Mouse (Mus musculus) limb, embryonic 13.5 days (tissue): Measurements from ENCODE around the gene Klk1b9. TPM values are rescaled to one million over a fixed set of nuclear protein-coding genes. Genes with fewer than 3 reads are reported as not detected.
"Not testable (repeated sequence)": the region's sequence is repeated elsewhere in the genome, so short reads cannot be mapped to it uniquely, and the experiment has no call there.

Source experiments
- ATAC-seq: fragments of 200-750 bp; cut with Nextera tagmentation; 2 replicates; pipeline ENCODE4 v1.8.0; 2017; ENCODE audit warnings: low read depth, moderate number of reproducible peaks, moderate TSS enrichment; ENCODE audit not compliant: low FRiP score
- H3K27ac ChIP-seq: fragments of 300-500 bp; sonication (generic); 2 replicates; pipeline ENCODE4 v1.5.1; 2015; ENCODE audit warnings: inconsistent platforms, mild to moderate bottlenecking, moderate library complexity
- H3K27me3 ChIP-seq: fragments of 300-500 bp; sonication (generic); 2 replicates; pipeline ENCODE4 v1.6.1; 2015; ENCODE audit warnings: mild to moderate bottlenecking, inconsistent platforms
- H3K36me3 ChIP-seq: fragments of 300-500 bp; sonication (generic); 2 replicates; pipeline ENCODE4 v1.6.1; 2015; ENCODE audit warnings: inconsistent platforms, mild to moderate bottlenecking, moderate library complexity
- H3K4me1 ChIP-seq: fragments of 300-500 bp; sonication (generic); 2 replicates; pipeline ENCODE4 v1.6.1; 2015; ENCODE audit warnings: inconsistent platforms
- H3K4me2 ChIP-seq: fragments of 300-500 bp; sonication (generic); replicated peaks from 2 replicates; pipeline ENCODE4 v1.6.1; 2015; ENCODE audit warnings: inconsistent platforms, mild to moderate bottlenecking, moderate library complexity
- H3K4me3 ChIP-seq: fragments of 300-500 bp; sonication (generic); 2 replicates; pipeline ENCODE4 v1.5.1; 2015; ENCODE audit warnings: moderate library complexity, mild to moderate bottlenecking, inconsistent platforms
- H3K9ac ChIP-seq: fragments of 300-500 bp; sonication (generic); 2 replicates; pipeline ENCODE4 v1.6.1; 2015; ENCODE audit warnings: mild to moderate bottlenecking, inconsistent platforms
- H3K9me3 ChIP-seq: fragments of 300-500 bp; sonication (generic); 2 replicates; pipeline ENCODE4 v1.6.1; 2016; ENCODE audit warnings: inconsistent platforms
- WGBS: fragments of 180-500 bp; shearing (Covaris S2); methylation state at CpG from one replicate; pipeline ENCODE4 v1.1.7; 2015; 5-methylcytosine and 5-hydroxymethylcytosine counted together
- polyA plus RNA-seq: library from polyadenylated mRNA; unstranded; fragments of >200 nt; fragmentation: Nextera tagmentation; extraction: Ambion mirVana; gene quantifications from 2 replicates; pipeline ENCODE4 v1.2.1, GENCODE M21; 2015

The Klk1b9 gene
- polyA plus RNA-seq, 1 experiment from 2014 or later: not detected

DNA sequence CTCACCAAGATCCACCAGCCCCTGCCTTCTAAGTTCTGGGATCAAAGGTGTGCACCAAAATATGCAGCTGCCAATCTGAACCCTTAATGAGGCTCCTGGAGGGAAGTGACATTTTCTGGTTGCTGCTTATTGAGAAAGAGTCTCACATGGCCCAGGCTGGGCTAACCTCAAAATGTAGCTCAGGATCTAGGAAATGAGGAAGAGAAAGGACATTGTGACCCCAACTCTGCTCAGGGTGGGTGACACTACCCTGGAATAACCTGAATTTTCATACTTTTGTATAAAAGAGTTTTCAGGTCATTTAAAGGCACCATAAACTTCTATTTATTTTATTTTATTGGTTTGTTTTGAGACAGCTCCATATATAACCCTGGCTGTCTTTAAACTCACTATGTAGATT is 9.8 kb downstream of the Klk1b9 start:
- H3K27ac ChIP-seq: no peak overlapping the region
- H3K4me3 ChIP-seq: no peak overlapping the region
- no peaks in the 10 kb centered on the region for H3K9me3 ChIP-seq
- H3K9ac ChIP-seq: no peak overlapping the region
- no peaks in the 10 kb centered on the region for H3K27me3 ChIP-seq
- no peak overlapping the region for H3K4me2 ChIP-seq
- no peaks in the 10 kb centered on the region for H3K36me3 ChIP-seq
- no peaks in the 10 kb centered on the region for H3K4me1 ChIP-seq
- ATAC-seq: no peak

DNA sequence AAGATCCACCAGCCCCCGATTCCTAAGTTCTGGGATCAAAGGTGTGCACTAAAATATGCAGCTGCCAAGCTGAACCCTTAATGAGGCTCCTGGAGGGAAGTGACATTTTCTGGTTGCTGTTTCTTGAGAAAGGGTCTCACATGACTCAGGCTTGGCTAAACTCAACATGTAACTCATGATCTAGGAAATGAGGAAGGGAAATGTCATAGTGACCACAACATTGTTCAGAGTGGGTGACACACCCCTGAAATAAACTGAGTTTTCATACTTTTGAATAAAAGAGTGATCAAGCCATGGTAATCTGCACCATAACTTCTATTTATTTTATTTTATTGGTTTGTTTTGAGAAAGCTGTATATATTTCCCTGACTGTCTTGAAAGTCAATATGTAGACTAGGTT is 19.0 kb downstream of the Klk1b9 start:
- H3K36me3 ChIP-seq, ATAC-seq, H3K4me3 ChIP-seq, H3K9me3 ChIP-seq, H3K9ac ChIP-seq, H3K27me3 ChIP-seq, H3K27ac ChIP-seq, H3K4me1 ChIP-seq, H3K4me2 ChIP-seq: not testable (repeated sequence)
- WGBS: 43% methylated on average over 1 of the region's 1 CpGs

DNA sequence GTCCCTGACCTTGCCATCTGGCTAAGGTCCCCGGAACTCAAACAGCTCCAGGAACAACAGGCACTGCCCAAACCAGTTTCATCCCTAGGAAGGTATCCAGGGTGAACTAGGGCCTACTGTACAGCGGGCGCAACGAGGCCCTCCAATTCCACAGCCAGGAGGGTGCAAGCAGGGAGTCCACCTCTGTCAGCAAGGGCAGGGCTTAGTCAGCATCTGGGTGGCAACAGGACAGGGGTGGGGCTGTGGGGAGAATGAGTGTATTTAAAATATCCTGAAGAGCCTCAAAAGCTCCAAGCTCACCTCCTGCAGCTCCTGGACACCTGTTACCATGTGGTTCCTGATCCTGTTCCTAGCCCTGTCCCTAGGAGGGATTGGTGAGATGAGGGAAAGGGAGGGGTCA is 19.7 kb downstream of the Klk1b9 start, which contains the start of gene Klk1b11:
TSS of gene Klk1b11 (plus strand) at position 301 of the 400 bp plus-strand sequence.
- H3K4me1 ChIP-seq, H3K9me3 ChIP-seq, H3K36me3 ChIP-seq, ATAC-seq, H3K4me3 ChIP-seq, H3K27me3 ChIP-seq, H3K27ac ChIP-seq, H3K9ac ChIP-seq, H3K4me2 ChIP-seq: not testable (repeated sequence)
- WGBS: 86% methylated on average over 4 of the region's 4 CpGs

- no peaks in the 10 kb centered on the region for H3K36me3 ChIP-seq
- H3K27me3 ChIP-seq: no peaks in the 10 kb centered on the region
- H3K4me3 ChIP-seq: no peak overlapping the region
- H3K4me2 ChIP-seq: no peak overlapping the region
- H3K4me1 ChIP-seq: no peaks in the 10 kb centered on the region
- H3K27ac ChIP-seq: no peak overlapping the region
- no peak overlapping the region for H3K9ac ChIP-seq
- no peak for ATAC-seq
- H3K9me3 ChIP-seq: no peaks in the 10 kb centered on the region
These were observed 29.0 kb downstream of the Klk1b9 start for GRCm38 (mm10) chr7:44004847-44005246.

DNA sequence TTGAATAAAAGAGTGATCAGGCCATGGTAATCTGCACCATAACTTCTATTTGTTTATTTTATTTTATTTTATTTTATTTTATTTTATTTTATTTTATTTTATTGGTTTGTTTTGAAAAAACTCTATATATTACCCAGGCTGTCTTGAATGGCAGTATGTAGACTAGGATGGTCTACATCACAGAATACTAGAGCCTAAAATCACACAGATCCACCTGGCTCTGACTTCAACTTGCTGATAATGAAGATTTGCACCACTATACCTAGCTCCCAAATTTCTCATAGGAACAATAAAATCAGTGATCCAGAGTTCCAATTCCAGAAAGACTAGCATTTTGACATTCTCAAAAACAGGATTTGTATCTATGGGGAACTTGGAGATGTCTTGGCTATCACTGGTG is 36.0 kb downstream of the Klk1b9 start, which contains the start of gene Klk1b26:
TSS of gene Klk1b26 (plus strand) at position 301 of the 400 bp plus-strand sequence.
- not testable (repeated sequence) for H3K27ac ChIP-seq, H3K9me3 ChIP-seq, H3K4me2 ChIP-seq, ATAC-seq, H3K4me1 ChIP-seq, H3K36me3 ChIP-seq, H3K27me3 ChIP-seq, H3K4me3 ChIP-seq, H3K9ac ChIP-seq

GRCm38 (mm10) chr7:44014666-44015065 is 38.8 kb downstream of the Klk1b9 start:
- not testable (repeated sequence) for H3K27me3 ChIP-seq, H3K36me3 ChIP-seq, H3K27ac ChIP-seq, ATAC-seq, H3K4me2 ChIP-seq, H3K4me3 ChIP-seq, H3K9me3 ChIP-seq, H3K9ac ChIP-seq, H3K4me1 ChIP-seq
- WGBS: 87% methylated on average over 6 of the region's 6 CpGs

GRCm38 (mm10) chr7:44015071-44015470 is 39.2 kb downstream of the Klk1b9 start:
- no peak overlapping the region for H3K4me2 ChIP-seq
- no peaks in the 10 kb centered on the region for H3K36me3 ChIP-seq
- no peak for ATAC-seq
- H3K9ac ChIP-seq: no peak overlapping the region
- H3K4me1 ChIP-seq: no peaks in the 10 kb centered on the region
- no peak overlapping the region for H3K27ac ChIP-seq
- H3K27me3 ChIP-seq: no peaks in the 10 kb centered on the region
- WGBS: 84% methylated on average over 5 of the region's 5 CpGs
- H3K9me3 ChIP-seq: no peaks in the 10 kb centered on the region
- no peak overlapping the region for H3K4me3 ChIP-seq

Other genes starting within 250 kb of the Klk1b9 start
- not detected in 2 replicates for gene Klk12, start 207.2 kb upstream of the Klk1b9 start, polyA plus RNA-seq
- gene Klk11, start 201.5 kb upstream of the Klk1b9 start, polyA plus RNA-seq: 0.27 and 0.70 TPM in 2 replicates
- 2.0 and 2.1 TPM in 2 replicates for gene Klk10, start 195.0 kb upstream of the Klk1b9 start, polyA plus RNA-seq
- gene Klk9, start 184.2 kb upstream of the Klk1b9 start, polyA plus RNA-seq: 0.38 and 0.55 TPM in 2 replicates
- 16.8 and 19.0 TPM in 2 replicates for gene Klk8, start 178.5 kb upstream of the Klk1b9 start, polyA plus RNA-seq
- not detected in 2 replicates for gene Klk7, start 164.8 kb upstream of the Klk1b9 start, polyA plus RNA-seq
- not detected in 2 replicates for gene Klk6, start 151.6 kb upstream of the Klk1b9 start, polyA plus RNA-seq
- gene Klk5, start 134.1 kb upstream of the Klk1b9 start, polyA plus RNA-seq: 0.26 and 0.27 TPM in 2 replicates
- gene Klk4, start 94.9 kb upstream of the Klk1b9 start, polyA plus RNA-seq: 0.20 and 0.27 TPM in 2 replicates
- gene Klk15, start 42.3 kb upstream of the Klk1b9 start, polyA plus RNA-seq: not detected in 2 replicates
- not detected in 2 replicates for gene Klk1b8, start 25.4 kb upstream of the Klk1b9 start, polyA plus RNA-seq
- gene Klk1b1, start 9.3 kb upstream of the Klk1b9 start, polyA plus RNA-seq: not detected in 2 replicates
- gene Klk1b11, start 19.8 kb downstream of the Klk1b9 start, polyA plus RNA-seq: not detected in 2 replicates
- gene Klk1b26, start 36.1 kb downstream of the Klk1b9 start, polyA plus RNA-seq: not detected in 2 replicates
- gene Klk1b27, start 76.2 kb downstream of the Klk1b9 start, polyA plus RNA-seq: not detected in 2 replicates
- gene Klk1b21, start 126.3 kb downstream of the Klk1b9 start, polyA plus RNA-seq: not detected in 2 replicates
- gene Klk1b22, start 136.6 kb downstream of the Klk1b9 start, polyA plus RNA-seq: not detected in 2 replicates
- not detected in 2 replicates for gene Klk1b16, start 160.7 kb downstream of the Klk1b9 start, polyA plus RNA-seq
- gene Klk1b24, start 212.2 kb downstream of the Klk1b9 start, polyA plus RNA-seq: not detected in 2 replicates
- not detected in 2 replicates for gene Klk1b3, start 222.1 kb downstream of the Klk1b9 start, polyA plus RNA-seq
- not detected in 2 replicates for gene Klk1b4, start 231.4 kb downstream of the Klk1b9 start, polyA plus RNA-seq
- not detected in 2 replicates for gene Klk1b5, start 239.9 kb downstream of the Klk1b9 start, polyA plus RNA-seq
- not detected in 2 replicates for gene Klk1, start 249.3 kb downstream of the Klk1b9 start, polyA plus RNA-seq